Mouse (Mus musculus): ENCODE measurements around the gene Armc2.

DNA sequence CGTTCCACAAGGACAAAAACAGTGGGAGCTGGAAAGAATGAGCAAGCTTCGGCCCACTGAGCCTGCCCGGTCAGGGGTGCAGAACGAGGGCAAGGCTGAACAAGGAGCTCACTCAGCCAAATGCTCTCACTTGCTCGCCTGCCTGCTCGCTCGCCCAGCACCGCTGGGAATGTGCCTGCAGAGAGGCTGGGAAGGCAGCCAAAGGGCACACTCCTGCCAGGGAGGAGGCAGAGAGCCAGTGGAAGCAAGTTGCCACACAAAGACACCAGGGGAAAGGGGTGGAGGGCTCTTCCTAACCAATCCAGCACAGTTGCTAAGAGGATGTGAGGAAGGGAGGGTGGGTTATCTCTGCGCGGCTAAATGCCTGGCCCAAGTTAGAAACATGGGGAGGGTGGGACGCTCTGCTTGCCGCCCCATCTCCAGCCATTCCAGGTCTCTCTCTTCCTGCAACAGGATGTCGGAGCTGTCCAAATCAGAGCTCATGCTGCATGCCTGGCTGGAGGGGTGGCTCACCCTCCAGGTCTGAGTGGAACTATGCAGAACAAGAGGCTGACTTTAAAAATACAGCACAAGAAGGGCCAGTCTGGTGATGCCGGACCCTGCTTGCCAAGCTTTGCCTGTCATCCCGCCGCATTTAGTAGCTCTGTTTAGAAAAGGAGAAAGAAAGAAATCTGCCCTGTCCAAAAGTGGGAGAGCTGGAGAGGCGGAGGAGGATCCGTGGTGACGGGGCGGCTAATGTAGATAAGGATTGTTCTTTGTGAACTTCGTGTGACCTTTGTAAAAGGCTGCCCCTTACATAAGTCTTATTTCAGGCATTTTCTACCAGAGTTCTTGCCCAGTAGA lies 83.4 kb downstream of the Armc2 start:
- no peak for TF ChIP-seq CTCF (IDR thresholded peaks at IDR 0.05; ENCODE audit: low read depth)
- TF ChIP-seq EP300 (IDR thresholded peaks at IDR 0.05; ENCODE audit: low read depth): no peak

Data from liver, postnatal 0 days (tissue).